Mouse (Mus musculus) olfactory bulb, adult 2 months (tissue): ENCODE results near the gene Trim37.

ENCODE experiments used
- CTCF ChIP-seq: fragments of 200-500 bp; IDR thresholded peaks from 2 replicates; pipeline ENCODE4 v1.5.1; 2012; ENCODE audit warnings: low read depth, mild to moderate bottlenecking, low read length, moderate library complexity; ENCODE audit not compliant: insufficient read depth
- POLR2A ChIP-seq: fragments of 200-500 bp; IDR thresholded peaks from 2 replicates; pipeline ENCODE4 v1.6.1; 2012; ENCODE audit warnings: mild to moderate bottlenecking, low read depth, low read length, moderate library complexity; ENCODE audit not compliant: insufficient read depth

GRCm38 (mm10) chr11:87121864-87122263 is 5.0 kb upstream of the Trim37 start:
- TF ChIP-seq CTCF, result no peak
- TF ChIP-seq POLR2A, result no peak
